Mouse (Mus musculus) R1 (cell line): ENCODE measurements at regions not wholly inside any gene's neighbourhood (a gene's known extent, or its start where the extent isn't known, plus 50 kb on each side); places are given as distances from the start of the nearest gene placed in this dataset.

Experiments
- DNase-seq: peaks from one replicate; pipeline ENCODE4 v3.0.0-alpha.2; 2018; ENCODE audit warnings: low read depth, low spot score

DNA sequence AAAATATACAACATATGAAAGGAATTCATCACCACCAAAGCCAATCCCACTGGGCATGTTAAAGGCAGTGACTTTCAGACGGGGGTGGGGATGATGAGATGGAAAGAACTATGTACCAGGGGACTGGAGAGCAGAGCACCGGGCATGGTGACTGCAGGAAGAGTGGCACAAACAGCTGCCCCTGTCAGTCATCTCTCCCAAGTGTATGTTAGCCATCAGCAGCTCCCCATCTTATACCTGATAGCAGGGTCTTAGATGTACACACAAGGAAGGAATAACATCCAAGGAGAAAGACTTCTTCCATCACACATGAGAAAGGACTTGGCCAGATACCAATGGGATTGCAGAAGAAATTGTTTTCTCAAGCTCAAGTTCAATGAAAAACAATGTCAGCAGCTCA, 257.2 kb downstream of the Nuak1 start:
- DNase-seq: no peak

DNA sequence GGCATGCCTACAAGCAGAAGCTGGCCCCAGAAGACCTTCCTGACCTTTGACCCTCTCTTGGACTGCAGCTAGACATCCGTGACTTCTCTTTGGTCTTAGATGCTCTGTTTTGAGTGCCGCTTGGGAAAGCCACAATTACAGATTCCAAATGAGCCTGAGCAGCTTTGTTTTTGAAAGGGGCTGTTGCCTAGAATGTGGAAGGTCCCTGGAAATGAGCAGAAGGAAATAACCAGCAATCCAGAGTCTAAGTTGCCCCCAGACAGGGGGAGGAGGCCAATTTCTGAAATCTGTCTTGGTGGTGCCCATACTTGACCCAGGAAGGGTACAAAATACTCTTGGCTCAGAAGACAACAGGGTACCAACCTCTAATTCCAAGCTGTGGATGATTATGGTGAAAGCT, 253.9 kb downstream of the Nuak1 start:
- DNase-seq: no peak

DNA sequence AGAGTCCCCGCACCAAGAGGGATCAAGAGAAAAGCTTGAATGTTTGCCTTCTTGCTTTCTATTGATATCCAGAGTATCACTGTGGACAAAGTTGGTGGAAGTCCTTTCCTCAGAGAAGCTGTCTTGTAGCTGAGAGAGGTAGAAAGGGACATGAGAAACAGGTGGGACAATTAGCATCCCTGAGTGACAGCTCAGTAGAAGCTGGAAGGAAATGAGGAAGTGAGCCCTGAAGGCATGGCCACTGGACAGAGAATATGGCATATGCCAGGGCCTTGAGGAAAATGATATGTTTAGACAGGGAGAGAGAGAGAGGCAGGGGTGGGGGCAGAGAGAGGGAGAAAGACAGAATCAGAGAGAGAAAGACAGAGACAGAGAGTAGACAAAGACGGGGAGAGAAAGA, 241.4 kb downstream of the Nuak1 start:
- DNase-seq: no peak

DNA sequence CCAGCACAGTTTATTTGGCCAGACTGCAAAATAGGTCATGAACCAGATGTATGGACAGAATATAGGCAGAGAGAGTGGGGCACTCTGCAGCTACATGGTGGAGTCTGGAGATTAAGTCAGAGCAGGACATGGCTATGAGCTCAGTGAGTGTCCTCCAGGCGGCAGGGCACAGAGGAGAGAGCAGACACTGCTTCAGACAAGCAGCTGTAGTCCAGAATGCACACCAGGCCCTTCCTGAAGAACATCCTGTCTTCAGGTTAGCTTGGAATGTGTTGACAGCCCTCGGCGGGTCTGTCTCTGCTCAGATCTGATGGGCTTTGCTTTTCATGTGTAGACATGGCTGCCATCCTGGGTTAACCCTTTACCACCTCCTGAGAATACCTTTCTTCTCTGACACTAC, 238.6 kb downstream of the Nuak1 start:
- DNase-seq: no peak

DNA sequence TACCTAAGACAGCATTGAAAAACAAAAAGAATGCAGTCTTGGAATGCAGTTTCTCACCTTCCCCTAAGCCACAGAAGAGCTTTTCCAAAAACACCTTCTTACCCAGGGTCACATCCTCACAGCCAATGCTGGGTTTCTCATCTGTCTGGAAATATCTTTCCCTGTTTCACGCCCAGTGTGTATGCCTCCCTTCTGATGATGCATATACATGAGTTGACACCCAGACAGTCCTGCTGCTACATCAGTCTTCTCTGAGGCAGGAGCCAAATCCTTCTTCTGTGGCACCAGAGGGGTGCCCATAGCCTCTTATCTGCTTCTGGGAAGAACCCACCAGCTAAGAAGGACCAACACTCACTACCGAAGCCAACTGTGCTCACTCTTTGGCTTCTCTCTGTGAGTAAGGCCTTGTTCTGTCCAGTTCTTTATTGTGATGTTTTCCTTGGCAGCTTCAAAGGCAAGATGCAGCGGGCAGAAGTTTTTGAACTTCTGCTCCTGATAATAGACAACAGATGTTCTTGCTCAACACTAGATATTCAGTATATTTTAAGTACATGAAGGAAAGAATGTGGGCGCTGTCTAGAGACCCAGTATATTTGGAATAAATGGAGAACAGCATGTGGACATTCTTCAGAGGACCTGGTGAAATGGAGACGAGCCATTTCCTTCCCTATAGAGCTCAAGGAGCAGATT, 228.2 kb downstream of the Nuak1 start:
- DNase-seq: no peak

DNA sequence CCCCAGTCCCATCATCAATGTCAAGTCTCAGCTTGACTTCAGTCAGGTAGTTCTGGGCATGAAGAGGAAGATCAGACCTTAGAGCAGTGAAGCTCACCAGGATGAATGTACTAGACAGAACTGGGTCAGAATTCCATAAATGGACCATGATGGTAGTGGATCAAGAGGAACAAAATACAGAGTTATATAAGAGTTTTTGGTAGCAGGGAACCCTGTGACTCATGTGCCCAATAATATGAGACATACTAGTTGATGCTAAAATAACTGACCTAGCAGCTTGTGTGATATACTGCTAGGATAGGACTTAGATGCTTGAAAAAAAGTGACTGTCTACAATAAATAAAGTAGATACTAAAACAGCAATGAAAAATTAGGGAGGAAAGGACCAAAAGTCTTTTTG, 225.6 kb downstream of the Nuak1 start:
- DNase-seq: no peak

DNA sequence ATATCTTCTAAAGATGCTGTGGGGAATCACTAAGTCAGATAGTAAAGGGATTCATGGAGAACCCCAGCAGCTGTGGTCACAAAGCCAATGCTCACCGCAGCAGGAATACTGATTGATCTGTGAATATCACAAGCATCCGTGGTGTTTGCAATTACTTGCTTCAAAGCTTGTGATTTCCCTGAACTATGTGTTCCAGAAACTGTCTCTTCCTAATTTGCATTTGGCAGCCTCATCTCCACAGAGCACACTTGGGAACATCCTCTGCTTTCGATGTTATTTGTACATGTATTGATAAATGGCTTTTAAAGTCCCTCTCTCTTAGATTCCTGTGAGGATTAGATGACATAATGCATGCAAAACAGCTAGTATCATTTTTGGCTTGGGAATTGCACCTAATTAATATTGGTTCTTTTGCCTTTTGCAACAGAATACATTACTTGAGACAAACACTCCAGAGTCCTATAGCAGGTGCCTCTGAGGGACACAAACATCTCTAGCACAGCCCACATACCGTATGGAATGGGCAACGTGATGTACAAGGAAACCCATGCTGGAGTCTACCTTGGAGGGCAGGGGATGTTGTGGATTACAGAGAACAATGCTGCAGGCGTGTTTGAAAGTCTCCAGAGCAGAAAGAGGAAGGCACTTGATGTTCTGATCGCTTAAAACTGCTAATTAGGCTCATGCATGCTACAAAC, 211.0 kb downstream of the Nuak1 start:
- no peak for DNase-seq

DNA sequence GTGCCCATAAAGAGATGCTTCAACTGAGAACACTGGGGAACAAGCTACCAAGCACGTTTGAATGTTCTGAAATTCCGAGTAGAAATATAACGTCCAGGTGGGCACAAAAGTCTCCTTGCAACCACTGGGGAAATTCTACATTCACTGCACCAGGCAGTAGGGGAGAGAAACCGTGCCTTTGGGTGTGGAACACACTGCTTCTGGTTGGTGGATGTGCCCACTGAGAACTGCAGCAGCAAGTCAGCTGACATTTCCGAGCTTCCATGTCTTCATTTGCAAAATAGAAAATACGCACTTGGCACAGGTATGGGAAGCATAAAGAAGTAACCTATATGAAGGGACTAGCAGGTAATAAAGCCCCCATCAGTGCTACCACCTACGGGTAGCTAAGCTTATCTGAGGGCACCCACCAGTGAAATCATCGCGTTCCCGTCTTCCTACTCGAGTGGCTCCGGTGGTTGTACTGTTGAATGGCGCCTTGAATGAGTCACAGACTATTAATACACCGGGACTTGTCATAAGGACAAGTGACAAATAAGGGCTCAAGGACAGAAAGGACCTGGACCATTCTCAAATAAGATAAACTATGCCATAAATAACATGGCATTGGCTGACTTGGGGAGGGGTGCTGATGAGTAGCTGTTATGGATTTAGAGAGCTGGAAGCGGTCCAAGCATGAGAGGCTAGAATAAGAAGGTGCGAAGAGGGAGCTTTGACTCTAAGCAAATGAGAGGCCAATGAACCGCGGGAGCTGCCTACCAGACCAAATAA, 210.2 kb downstream of the Nuak1 start:
- no peak for DNase-seq

DNA sequence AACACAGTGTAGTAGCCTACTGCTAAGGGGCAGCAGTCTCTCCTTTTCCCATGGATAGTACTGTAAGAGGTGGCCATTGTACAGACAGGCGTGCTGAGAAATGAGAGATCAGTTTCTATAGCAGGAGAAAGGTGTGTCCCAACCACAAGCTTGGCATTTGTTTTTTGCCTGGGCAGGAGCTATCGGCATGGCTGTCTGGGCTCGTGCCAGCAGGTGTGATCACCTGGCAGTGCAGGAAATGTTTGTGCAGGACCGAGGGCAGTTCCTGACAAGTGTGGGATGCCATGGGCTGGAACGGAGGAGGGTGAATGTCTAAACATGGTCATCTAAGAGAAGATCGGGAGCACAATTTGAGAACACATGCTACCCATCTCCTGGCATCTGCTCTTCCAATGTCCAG, 205.4 kb downstream of the Nuak1 start:
- no peak for DNase-seq

DNA sequence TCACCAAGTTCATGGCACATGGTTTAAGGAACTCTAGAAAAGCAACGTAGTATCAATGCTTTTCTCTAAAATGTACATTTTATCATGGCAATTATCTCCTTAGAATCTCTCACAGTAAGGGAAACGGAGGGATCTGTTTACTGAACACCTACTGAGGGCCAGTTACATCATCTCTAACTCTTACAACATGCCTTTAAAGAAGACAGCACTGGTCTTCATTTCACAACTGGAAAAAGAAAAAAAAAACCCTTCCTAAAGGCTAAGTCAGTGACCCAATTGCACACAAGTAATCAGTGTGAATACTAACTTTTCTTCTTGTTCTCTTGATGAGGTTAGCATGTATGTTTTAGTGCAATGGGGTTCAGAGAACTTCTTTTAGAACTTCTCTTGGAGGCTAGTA, 204.2 kb downstream of the Nuak1 start:
- no peak for DNase-seq

DNA sequence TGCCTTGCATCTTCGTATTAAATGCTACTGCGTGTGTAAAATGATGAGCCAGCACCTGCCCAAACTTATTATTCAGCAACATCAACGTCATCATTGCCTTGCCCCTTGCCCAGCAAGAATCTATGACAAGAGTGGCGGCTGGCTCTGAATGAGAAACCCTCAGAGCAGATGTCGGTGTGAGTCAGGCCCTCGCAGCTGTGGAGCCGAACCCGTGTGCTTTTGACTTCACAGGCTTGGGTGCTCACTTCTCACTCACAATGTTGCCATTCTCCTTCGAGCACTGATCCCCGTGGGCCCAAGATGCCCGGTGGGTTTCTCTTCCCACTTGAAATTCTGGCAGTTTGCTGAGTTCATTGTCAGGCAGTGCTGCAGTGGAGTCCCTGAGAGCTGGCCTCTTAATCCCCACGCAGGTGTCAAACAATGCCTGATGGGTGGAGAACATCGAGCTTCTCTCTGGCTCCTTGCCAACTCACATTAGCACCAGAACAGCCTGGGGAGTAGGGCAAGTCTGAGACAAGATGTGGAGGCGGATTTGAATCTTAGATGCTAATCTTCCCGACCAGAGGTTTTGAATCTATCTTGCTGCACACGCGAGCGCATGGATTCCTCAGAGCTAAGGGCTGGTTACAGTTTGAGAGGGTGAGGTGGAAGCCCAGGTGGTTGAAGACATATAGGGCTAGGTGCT, 202.0 kb downstream of the Nuak1 start:
- peak; percentile 86 for DNase-seq

DNA sequence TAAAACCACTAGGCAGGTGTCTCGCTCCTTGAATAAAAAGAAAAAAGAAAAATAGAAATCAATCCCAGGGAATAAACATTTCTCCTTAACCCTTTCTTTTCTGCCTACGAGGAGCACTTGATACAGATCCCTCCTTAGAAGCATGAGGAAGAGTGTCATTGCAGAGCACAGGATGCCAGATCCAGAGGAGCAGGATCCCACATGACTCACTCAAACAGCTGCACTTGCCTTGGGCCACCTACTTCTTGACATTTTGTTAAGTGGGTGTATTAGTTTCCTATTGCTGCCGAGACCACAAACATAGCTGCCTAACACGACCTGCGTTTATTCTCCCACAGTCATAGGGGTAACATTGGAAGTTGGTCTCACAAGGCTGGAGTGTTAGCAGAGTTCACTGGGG, 197.1 kb downstream of the Nuak1 start:
- no peak for DNase-seq

DNA sequence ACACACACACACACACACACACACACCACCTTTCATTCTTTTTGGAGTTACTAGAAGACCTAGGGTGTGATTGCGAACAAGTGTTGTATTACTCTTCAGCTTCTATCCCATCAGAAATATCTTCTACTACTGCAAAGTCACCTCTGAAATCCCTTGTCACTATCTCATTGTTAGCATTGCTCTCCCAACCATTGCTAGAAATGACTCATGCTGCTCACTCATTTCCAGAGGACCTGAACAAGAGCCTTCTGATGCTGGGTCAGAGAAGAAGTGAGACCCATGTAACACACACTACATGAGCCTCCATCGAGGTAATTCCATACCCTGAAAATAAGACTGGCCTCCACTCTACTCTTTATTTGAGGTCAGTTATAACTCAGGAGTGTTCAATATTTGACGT, 191.1 kb downstream of the Nuak1 start:
- DNase-seq: no peak

DNA sequence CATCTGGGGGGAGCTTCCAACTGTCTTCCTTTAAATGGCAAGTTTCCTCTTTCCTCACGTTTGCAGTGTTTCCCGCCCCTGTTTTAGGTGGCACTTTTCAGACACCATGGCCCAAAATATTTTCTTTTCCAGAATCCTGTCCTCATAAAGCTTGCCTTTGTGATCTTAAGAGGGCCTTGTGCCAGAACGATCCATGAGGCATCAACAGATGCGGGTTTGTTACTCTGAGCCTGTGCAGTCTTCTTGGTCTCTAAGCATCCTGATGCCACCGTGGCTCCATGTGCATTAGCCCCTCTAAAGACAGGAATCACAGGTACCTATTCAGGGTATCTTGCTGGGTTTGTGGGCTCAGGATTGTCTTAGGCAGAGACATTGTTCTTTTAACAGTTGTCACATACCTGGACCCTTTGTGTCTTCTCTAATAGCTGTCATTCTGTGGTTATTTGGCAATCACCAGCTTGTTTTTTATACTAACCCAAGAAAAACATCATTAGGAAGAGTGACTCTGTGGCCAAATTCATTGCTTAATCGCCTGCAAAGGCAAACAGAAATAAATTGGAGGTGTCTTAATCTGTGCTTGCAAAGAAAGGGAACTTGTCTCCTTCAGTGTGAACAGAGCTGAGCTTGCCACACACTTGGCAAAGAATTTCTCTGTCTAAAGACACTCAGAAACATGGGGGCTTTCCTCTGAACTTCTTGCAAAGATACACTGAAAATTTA, 179.3 kb downstream of the Nuak1 start:
- DNase-seq: no peak

DNA sequence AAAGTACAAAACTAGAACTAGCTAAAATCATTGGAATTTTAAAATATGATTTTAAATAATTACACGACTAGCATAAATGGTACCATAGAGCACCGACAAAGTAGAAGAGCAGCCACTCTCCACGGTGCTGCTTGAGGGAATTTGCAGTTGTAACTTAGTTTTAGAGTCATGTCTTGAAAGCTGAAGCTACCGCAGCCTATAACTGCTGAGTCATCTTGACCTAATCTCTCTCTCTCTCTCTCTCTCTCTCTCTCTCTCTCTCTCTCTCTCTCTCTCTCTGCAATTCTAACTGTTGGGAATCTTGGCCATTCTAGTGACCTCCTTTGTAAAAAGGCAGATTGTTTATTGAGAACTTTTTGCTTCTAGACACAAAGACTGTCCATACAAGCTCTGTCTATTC, 177.5 kb downstream of the Nuak1 start:
- DNase-seq: no peak

DNA sequence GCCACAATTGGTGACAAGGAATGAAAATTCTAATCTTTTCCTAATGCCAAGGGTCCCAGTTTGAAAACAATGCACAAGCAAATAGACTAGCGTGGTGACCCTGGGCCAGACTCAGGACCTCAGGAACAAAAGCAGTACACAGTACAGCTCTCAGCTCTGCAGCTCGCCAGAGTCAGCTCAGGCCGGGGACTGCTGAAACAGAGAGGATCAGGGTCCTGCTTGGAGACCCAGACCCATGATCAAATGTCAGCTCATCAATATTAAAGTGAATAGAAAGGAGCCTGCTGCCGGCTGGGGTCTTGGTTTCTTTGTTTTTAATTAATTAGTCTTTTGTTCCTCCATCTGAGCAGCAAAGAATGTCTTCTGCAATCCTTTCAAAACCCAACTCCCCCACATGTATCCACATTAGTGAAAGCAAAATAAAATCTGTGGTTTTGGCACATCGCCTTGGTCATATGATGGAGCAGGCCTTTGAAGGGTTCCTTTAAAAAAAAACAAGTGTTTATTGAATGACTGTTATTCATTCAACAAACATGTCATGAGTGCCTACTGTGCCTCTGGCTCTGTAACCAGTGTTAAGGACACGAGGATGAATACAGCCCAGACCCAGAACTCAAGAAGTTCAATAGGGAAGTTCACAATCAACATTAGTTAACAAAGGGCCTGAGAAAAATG, 154.4 kb downstream of the Nuak1 start:
- no peak for DNase-seq

DNA sequence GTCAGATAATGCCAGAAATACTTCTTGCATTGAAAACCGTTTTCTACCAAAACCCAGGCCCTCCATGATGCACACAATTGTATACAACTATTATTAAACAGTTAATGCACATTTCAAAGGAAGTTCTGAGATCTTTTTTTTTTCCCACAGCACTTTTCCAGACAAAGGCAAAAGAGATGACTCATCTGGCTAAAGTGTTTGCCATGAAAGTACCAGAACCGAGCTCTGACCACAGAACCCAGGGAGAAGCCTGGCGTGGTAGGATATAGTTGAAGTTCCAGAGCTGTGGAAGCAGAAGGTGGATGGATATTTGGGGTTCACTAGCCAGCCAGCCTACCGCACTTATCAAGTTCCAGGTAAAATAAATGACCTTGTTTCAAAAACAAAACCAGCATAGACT, 146.0 kb downstream of the Nuak1 start:
- DNase-seq: no peak

DNA sequence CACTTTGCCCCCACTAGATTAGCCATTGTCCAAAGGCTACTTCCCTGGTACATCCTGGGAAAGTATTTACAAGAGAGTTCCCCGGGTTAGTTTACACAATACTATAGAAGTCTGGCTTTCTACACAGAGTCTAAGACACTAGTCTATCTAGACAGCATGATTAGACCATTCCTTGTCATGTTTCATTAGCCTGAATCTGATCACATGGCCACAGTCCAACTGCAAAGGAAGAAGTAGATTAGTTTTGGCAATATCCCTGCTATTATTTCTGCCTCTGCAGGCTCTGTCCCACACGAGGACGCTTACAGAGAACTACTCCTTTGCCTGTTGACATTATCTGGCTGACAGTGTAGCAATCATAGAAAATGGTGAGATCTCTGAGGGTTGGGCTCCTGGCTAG, 144.2 kb downstream of the Nuak1 start:
- DNase-seq: no peak

DNA sequence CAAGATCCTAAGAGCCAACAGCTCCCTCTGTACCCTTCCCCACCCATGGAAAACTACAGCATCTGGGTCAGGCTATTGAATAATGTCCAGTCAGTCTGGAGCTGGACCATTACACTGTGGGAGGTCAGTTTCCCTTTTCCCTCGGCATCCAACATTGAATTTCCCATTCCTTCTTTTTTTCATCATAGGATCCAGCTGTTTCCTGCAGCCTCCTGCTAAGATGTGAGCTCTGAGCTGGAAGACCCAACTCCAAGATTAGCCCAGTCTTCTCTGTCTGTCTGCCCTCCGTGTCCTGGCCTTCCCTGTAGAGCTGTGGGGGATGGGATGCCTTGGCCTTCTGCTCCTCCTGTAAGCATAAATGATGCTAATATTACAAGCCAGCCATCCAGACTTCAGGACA, 138.8 kb downstream of the Nuak1 start:
- no peak for DNase-seq

DNA sequence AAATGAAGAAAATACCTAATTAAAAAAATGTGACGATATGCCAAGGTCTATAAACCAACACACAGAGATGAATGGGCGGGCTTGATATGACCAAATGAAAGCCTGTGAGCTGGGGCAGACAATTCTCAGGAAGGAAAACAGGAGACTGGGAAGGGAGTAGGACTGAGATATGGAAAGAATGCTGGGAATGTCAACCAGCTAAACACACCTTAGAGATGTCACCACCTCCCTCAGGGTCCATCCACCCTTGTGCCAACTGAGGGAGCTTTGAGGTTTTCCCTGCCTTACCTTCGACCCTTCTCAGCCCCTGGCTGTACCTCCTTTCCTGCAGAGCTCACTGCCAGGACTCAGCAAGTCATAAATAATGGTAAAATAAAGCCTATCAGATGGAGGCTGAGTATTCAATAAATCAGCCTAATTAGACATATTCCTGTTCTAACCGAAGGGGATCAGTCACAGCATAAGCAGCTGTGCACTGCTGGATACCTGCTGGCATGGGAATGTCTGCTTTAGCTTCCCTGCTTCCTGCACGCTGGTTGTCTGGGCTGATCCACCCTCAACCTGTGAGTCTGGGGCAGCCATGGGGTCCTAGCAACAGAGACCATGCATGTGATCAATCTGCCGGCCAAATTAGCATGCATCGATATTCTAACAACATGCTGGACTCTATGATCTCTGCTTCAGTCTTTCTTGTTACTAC, 137.4 kb downstream of the Nuak1 start:
- peak; percentile 75 for DNase-seq
